Mouse (Mus musculus) heart, embryonic 11.5 days (tissue): ENCODE measurements at regions not wholly inside any gene's neighbourhood (a gene's known extent, or its start where the extent isn't known, plus 50 kb on each side); places are given as distances from the start of the nearest gene placed in this dataset.

Experiments
- ATAC-seq: fragments of 200-750 bp; cut with Nextera tagmentation; replicated peaks from 2 replicates; pipeline ENCODE4 v1.8.0; 2017; ENCODE audit warnings: moderate library complexity; ENCODE audit not compliant: insufficient number of reproducible peaks, low FRiP score, low TSS enrichment
- H3K27ac ChIP-seq: fragments of 300-500 bp; sonication (generic); 2 replicates; pipeline ENCODE4 v1.5.1; 2014; ENCODE audit warnings: mild to moderate bottlenecking, low read depth, low read length
- H3K27me3 ChIP-seq: fragments of 300-500 bp; sonication (generic); 2 replicates; pipeline ENCODE4 v1.6.1; 2014; ENCODE audit warnings: mild to moderate bottlenecking, low read length, mixed read lengths; ENCODE audit not compliant: control insufficient read depth, insufficient read depth
- H3K36me3 ChIP-seq: fragments of 300-500 bp; sonication (generic); 2 replicates; pipeline ENCODE4 v1.6.1; 2014; ENCODE audit warnings: mild to moderate bottlenecking, low read length, moderate library complexity, mixed read lengths; ENCODE audit not compliant: control insufficient read depth, insufficient read depth
- H3K4me1 ChIP-seq: fragments of 300-500 bp; sonication (generic); 2 replicates; pipeline ENCODE4 v1.6.1; 2014; ENCODE audit warnings: low read length; ENCODE audit not compliant: control insufficient read depth, insufficient read depth
- H3K4me2 ChIP-seq: fragments of 300-500 bp; sonication (generic); 2 replicates; pipeline ENCODE4 v1.6.1; 2014; ENCODE audit warnings: mild to moderate bottlenecking, moderate library complexity
- H3K4me3 ChIP-seq: fragments of 300-500 bp; sonication (generic); 2 replicates; pipeline ENCODE4 v1.5.1; 2014; ENCODE audit warnings: low read depth, low read length
- H3K9ac ChIP-seq: fragments of 300-500 bp; sonication (generic); 2 replicates; pipeline ENCODE4 v1.6.1; 2014; ENCODE audit warnings: mild to moderate bottlenecking, low read depth, low read length, moderate library complexity
- H3K9me3 ChIP-seq: fragments of 300-500 bp; sonication (generic); replicated peaks from 2 replicates; pipeline ENCODE4 v1.6.1; 2016; ENCODE audit warnings: low read length; ENCODE audit not compliant: control insufficient read depth
- WGBS: fragments of 180-500 bp; shearing (Covaris S2); extraction: QIAGEN DNeasy Blood & Tissue Kit; methylation state at CpG from one replicate; pipeline ENCODE4 v1.1.7; 2014; ENCODE audit not compliant: insufficient replicate concordance; 5-methylcytosine and 5-hydroxymethylcytosine counted together

- Histone ChIP-seq H3K4me1 (no peaks in the 10 kb centered on the region), H3K9ac (no peak overlapping the region), H3K4me3 (no peak overlapping the region), H3K4me2 (no peak overlapping the region), H3K27me3 (no peaks in the 10 kb centered on the region), H3K36me3 (no peaks in the 10 kb centered on the region), H3K9me3 (no peaks in the 10 kb centered on the region), H3K27ac (no peak overlapping the region)
- WGBS = 78% methylated on average over 3 of the region's 3 CpGs
- no peak for ATAC-seq
These were observed 159.2 kb upstream of the Klf6 start for GRCm38 (mm10) chr13:5702071-5702470.

DNA sequence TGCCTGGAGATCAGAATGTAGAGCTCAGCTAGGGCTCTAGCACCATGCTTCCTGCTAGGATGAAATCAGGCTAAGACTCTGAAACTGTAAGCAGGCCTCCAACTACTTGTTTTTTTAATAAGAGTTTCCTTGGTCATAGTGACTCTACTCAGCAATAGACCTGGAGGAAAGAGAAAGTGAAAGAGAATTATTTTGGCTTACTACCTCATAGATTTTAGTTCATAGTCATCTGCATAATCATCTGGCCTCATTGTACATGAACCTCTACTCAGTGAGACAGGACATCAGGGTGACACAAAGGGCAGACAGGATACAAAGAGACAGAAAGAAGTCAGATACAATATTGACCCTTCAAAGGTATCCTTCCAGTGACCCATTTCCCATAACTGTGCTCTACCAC lies 156.3 kb upstream of the Klf6 start:
- H3K9me3 ChIP-seq = no peaks in the 10 kb centered on the region
- H3K36me3 ChIP-seq = no peaks in the 10 kb centered on the region
- no peak overlapping the region for H3K4me2 ChIP-seq
- no peak overlapping the region for H3K9ac ChIP-seq
- no peak for ATAC-seq
- no peaks in the 10 kb centered on the region for H3K27me3 ChIP-seq
- no peaks in the 10 kb centered on the region for H3K4me1 ChIP-seq
- no peak overlapping the region for H3K27ac ChIP-seq
- H3K4me3 ChIP-seq = no peak overlapping the region

- 85% methylated on average over 1 of the region's 1 CpGs for WGBS
- no peak for ATAC-seq
- no peak overlapping the region for H3K27ac ChIP-seq
- H3K9ac ChIP-seq = no peak overlapping the region
- no peaks in the 10 kb centered on the region for H3K27me3 ChIP-seq
- H3K9me3 ChIP-seq = no peaks in the 10 kb centered on the region
- H3K4me2 ChIP-seq = no peak overlapping the region
- no peak overlapping the region for H3K4me3 ChIP-seq
- no peaks in the 10 kb centered on the region for H3K4me1 ChIP-seq
- no peaks in the 10 kb centered on the region for H3K36me3 ChIP-seq
These were observed 149.6 kb upstream of the Klf6 start for GRCm38 (mm10) chr13:5711646-5712045.

- Histone ChIP-seq H3K36me3 (no peaks in the 10 kb centered on the region), H3K9ac (no peak overlapping the region), H3K27ac (no peak overlapping the region), H3K9me3 (no peaks in the 10 kb centered on the region), H3K4me1 (no peaks in the 10 kb centered on the region), H3K4me2 (no peak overlapping the region), H3K27me3 (no peaks in the 10 kb centered on the region), H3K4me3 (no peak overlapping the region)
- no peak for ATAC-seq
- WGBS = 77% methylated on average over 6 of the region's 6 CpGs
These were observed 148.0 kb upstream of the Klf6 start for GRCm38 (mm10) chr13:5713195-5713863.

DNA sequence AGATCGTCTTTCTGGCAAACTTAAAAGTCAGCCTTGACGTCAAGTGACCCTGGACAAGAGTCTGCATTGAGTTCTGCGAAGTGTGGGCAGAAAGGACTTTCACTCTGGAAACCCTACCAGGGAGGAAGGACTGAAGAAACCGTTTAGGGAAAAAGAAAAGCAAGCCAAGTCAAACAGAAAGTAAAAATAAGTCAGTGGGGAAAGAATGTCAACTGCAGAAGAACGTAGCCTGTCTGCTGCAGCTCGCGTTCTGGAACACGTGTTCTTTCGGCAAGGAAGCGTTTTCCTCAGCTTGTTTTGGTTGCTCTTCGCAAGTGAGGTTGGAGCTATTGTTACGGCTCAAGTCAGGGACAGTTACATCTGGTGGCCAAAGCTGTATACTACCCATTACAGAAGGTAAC lies 147.1 kb upstream of the Klf6 start:
- Histone ChIP-seq H3K9ac (0 out of 2 replicates have a peak overlapping the region, but pooled peaks have one; percentile 39), H3K27ac (no peak overlapping the region), H3K27me3 (no peaks in the 10 kb centered on the region), H3K9me3 (no peaks in the 10 kb centered on the region), H3K4me1 (no peaks in the 10 kb centered on the region), H3K36me3 (no peaks in the 10 kb centered on the region), H3K4me3 (no peak overlapping the region), H3K4me2 (no peak overlapping the region)
- WGBS = 62% methylated on average over 12 of the region's 12 CpGs
- no peak for ATAC-seq

GRCm38 (mm10) chr13:5714793-5715192 lies 146.5 kb upstream of the Klf6 start:
- Histone ChIP-seq H3K9ac (no peak overlapping the region), H3K36me3 (no peaks in the 10 kb centered on the region), H3K9me3 (no peaks in the 10 kb centered on the region), H3K27me3 (no peaks in the 10 kb centered on the region), H3K4me3 (no peak overlapping the region), H3K4me2 (no peak overlapping the region), H3K27ac (no peak overlapping the region), H3K4me1 (no peaks in the 10 kb centered on the region)
- no peak for ATAC-seq

DNA sequence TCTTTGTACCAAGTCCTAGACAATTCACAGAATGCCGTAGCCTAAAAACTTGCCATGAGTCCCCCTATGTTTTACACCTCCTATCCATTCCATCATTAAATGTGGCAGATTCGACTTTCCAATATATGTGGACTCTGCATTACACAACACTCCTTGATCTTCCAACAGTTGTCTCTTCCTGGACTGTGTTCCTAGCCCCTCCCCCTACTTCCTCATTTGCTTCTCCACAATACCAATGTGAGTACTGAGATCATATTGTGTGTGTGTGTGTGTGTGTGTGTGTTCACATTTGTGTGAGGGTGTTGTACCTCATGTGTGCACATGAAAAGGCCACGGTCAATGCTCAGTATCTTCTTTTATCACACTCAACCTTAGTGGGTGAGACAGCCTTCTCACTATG lies 144.5 kb upstream of the Klf6 start:
- no peak overlapping the region for H3K27ac ChIP-seq
- H3K36me3 ChIP-seq = no peaks in the 10 kb centered on the region
- no peaks in the 10 kb centered on the region for H3K27me3 ChIP-seq
- H3K4me1 ChIP-seq = no peaks in the 10 kb centered on the region
- 83% methylated on average over 3 of the region's 3 CpGs for WGBS
- no peak overlapping the region for H3K4me3 ChIP-seq
- H3K9me3 ChIP-seq = no peaks in the 10 kb centered on the region
- ATAC-seq = no peak
- no peak overlapping the region for H3K9ac ChIP-seq
- H3K4me2 ChIP-seq = no peak overlapping the region

GRCm38 (mm10) chr13:5723319-5723718 lies 138.0 kb upstream of the Klf6 start:
- no peaks in the 10 kb centered on the region for H3K4me1 ChIP-seq
- WGBS = 88% methylated on average over 2 of the region's 2 CpGs
- no peaks in the 10 kb centered on the region for H3K27me3 ChIP-seq
- no peak overlapping the region for H3K27ac ChIP-seq
- ATAC-seq = no peak
- H3K4me3 ChIP-seq = no peak overlapping the region
- no peaks in the 10 kb centered on the region for H3K36me3 ChIP-seq
- no peak overlapping the region for H3K4me2 ChIP-seq
- H3K9ac ChIP-seq = no peak overlapping the region
- H3K9me3 ChIP-seq = no peaks in the 10 kb centered on the region

DNA sequence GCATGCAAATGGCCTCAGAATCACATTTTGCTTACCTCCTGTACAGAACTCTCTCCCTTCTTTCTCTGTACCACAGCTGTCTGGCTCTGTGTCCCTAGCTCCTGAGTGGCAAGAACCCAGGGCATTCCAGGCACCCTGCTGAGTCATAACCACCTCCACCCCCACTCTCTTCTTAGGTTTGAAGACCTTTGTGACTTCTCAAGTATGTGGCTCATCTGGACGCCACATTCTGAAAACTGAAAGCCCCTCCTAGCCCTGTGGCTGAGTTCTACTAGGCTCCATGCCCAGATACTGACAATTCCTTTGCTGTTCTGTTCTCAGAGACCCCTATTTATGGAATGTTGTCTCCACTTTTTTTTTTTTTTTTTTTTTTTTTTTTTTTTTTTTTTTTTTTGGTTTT lies 136.9 kb upstream of the Klf6 start:
- 61% methylated on average over 1 of the region's 1 CpGs for WGBS
- no peak overlapping the region for H3K27ac ChIP-seq
- H3K9ac ChIP-seq = no peak overlapping the region
- no peaks in the 10 kb centered on the region for H3K4me1 ChIP-seq
- H3K27me3 ChIP-seq = no peaks in the 10 kb centered on the region
- no peaks in the 10 kb centered on the region for H3K9me3 ChIP-seq
- H3K36me3 ChIP-seq = no peaks in the 10 kb centered on the region
- H3K4me2 ChIP-seq = no peak overlapping the region
- no peak overlapping the region for H3K4me3 ChIP-seq
- no peak for ATAC-seq
